Mouse (Mus musculus) splenic B cell, adult 2 months (primary cell): ENCODE measurements around the gene Cpne5.

Experiments used
- DNase-seq: peaks from one replicate; pipeline ENCODE4 v3.0.0-alpha.2; 2011; ENCODE audit warnings: low read depth, low spot score
- H3K27me3 ChIP-seq: 2 replicates; pipeline ENCODE4 v1.6.1; 2012; ENCODE audit warnings: mild to moderate bottlenecking, low read length, moderate library complexity, mixed read lengths; ENCODE audit not compliant: control insufficient read depth, poor library complexity, insufficient read depth, severe bottlenecking
- H3K36me3 ChIP-seq: 2 replicates; pipeline ENCODE4 v1.6.1; 2012; ENCODE audit warnings: mild to moderate bottlenecking, low read length, moderate library complexity, mixed read lengths; ENCODE audit not compliant: control insufficient read depth, poor library complexity, insufficient read depth, severe bottlenecking

The Cpne5 gene

DNA sequence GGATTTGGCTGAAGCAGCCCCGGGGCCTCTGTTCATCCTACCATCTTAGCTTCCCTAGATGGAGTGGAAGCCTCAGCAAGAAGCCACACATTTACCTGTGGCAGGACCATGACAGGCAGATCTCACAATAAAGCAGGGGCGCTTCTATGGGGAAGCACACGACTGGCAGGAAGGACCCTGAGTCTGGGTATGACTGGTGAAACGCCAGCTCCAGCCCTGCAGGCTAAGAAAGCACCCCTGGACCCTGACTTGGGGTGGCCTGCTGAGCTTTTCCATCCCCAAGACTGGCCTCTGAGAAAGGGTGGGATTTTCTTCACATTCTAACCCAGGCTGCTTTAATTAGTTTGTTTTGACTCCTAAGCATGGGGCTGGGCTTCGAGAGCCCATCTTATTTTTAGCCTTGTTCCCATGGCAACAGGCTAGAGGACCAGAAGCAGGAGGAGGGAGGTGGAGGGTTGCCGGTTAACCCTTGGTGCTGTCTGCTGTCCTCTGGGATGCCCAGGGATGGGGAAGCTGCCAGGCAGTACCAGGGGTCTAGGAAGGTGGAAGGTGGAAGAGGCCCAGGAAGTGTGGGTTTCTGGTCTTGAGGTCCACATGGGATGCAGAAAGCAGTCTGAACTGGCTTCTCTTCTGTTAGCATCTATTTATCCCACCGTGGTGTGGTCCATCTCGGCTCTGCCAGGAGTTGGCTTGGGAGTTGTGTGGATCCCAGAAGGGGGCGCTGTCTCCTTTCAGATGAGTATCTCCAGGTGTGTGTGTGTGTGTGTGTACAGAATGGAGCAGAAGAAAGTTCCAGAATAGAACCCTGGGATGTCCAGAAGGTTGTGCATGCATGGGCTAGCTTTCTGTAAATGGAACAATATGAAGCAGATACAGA lies 61.3 kb downstream of the Cpne5 start:
- no peaks in the 10 kb centered on the region for H3K36me3 ChIP-seq
- peak; percentile 65 for DNase-seq
- H3K27me3 ChIP-seq, result no peaks in the 10 kb centered on the region

DNA sequence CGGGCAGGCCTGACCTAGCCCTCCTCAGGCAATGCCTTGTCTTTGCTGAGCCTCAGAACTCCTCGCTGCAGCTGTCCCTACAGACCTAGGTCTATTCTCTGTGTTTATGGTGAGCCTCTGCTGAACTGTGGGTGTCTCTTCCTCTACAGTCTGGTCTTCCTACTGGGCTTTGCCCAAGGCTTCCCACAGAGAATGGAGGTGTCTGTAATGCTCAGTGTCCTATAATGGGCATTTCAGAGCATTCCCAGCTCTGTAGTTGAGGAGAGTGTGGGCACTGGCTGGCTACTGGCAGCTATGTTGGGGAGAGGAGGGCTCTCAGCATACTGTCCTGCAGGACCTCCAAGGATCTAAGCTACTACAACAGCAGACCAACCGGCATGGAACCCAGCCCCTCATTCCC lies 62.3 kb downstream of the Cpne5 start:
- no peak for DNase-seq
- Histone ChIP-seq H3K27me3 (no peaks in the 10 kb centered on the region), H3K36me3 (no peaks in the 10 kb centered on the region)

DNA sequence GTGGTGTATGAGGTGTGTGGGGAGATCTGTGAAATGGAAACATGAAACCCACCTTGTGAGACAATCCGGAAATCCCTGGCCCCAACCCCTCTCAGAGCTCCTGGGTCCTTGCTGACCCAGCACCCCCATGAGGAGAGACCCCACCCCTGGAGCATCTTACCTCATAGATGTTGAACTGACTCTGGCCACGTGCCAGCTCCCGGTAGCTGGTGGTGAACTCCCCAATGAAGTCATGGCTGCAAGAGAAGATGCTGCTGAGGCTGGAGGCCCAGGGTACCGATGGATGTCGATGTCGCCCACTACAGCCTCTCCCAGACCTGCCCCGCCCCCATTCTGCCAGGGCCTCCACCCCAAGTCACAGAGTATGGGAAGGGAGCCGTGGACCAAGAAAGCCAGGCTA lies 64.8 kb downstream of the Cpne5 start:
- Histone ChIP-seq H3K27me3 (no peaks in the 10 kb centered on the region), H3K36me3 (no peaks in the 10 kb centered on the region)
- no peak for DNase-seq

DNA sequence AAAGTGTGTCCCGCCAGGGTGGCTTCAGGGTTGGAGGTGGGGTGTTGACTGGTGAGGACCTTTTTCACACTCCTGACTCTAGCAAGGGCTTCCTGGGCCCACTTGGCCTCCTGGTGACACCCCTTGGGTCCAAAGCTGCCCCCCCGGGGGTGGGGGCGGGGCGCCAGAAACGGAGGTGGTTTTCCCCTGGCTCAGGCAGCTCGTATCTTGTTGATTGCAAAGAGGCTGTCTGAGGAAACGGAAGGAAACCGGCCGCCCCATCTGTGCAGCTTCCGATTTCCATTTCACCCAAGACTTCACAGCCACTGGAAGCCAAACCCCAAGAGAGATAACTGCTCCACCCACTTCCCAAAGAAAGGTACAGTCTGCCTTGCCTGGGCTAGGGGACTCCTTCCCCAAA lies 65.9 kb downstream of the Cpne5 start:
- H3K36me3 ChIP-seq, result no peaks in the 10 kb centered on the region
- H3K27me3 ChIP-seq, result no peaks in the 10 kb centered on the region
- DNase-seq, result peak; percentile 87

DNA sequence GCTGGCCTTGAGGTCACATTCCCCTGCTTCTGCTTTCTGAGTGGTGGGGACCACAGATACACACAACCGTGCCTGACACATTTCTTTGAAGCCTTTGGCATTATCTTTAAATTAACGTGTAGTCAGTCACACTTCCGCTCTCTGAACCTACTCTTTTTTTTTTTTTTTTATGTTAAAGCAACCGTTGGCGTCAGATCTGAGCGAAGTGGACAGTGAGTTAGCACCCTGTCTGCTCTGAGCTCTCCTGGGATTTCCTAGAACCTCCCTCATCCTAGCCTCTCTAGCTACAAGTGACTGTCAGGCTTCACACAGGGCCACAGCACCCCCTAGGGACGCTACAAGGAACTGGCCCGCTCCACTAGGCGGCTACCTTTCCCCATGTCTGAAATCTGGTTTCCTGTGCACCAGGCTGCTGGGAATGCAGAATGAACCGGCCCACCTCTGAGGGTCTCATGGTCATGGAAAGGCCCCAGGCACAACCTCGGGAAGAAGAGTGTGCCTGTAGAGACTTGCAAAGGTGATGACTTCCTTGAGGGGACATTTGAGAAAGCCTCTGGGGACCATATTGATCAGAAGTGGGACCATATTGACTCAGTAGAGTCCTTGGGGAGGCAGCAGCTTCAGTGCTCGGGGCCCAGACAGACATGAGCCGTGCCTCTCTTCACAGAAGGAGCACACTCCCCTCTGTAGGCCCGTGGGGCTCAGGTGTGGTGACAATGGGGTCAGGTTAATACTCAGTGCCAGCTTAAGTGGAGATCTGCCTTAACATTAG lies 66.8 kb downstream of the Cpne5 start:
- H3K27me3 ChIP-seq, result no peaks in the 10 kb centered on the region

DNA sequence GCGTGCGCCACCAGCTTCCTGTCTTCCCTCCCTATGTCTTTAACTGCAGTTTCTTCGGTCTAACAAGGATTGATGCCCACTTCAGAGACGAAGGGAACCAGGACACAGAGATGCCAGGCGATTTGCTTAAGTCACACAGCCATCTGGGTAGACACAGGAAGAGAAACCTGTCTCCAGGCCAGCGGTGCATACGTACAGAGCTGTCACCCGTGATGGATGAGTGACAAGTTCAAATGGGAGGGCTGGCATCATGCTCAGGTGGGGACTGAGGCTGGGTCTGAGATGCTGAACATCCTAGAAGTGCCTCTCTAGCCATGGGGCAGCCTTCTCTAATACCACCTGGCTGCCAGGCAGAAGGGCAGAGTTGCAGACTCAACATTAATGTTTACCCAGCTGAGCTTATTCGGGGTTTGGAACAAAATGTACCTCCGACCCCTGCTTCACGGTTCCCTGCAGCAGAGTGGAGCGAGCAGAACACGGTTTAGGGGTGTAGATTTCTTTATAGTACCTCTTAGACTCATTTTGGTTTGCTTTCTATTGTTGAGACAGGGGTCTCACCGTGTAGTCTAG lies 67.5 kb downstream of the Cpne5 start:
- no peaks in the 10 kb centered on the region for H3K36me3 ChIP-seq
- peak; percentile 67 for DNase-seq

More for the DNA sequence above, 66.8 kb downstream of the Cpne5 start:
- no peaks in the 10 kb centered on the region for H3K36me3 ChIP-seq
- peak; percentile 86 for DNase-seq

DNA sequence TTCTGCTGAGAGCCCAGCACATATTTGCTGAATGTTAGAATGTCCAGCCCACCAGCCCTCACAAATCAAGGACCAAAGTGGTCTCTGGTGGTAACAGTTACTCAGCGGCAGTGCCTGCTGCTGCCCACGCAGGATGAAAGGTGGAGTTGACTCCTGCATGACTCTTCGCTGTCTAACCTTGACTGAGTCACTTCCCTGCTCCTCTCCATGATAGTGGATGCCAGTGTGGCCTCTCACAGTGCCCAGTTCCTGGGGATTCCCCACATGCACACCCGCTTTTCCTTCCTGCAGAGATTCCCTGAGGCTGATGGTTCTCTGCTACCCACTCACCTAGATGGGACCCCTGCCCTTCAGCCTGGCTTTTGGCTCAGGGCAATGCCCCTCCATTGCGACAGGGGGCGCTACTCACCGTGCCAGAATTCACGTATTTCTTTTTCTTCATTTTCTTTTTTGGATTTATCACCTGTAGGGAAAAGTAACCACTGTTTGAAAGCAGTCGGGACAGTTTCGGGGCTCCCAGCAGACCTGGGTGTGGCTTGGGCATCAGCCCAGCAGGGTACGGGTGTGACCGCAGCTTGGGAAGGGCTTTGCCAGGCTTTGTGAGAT lies 68.9 kb downstream of the Cpne5 start:
- H3K36me3 ChIP-seq, result no peaks in the 10 kb centered on the region
- no peaks in the 10 kb centered on the region for H3K27me3 ChIP-seq
- DNase-seq, result peak; percentile 33

More for the DNA sequence above, 67.5 kb downstream of the Cpne5 start:
- H3K27me3 ChIP-seq, result no peaks in the 10 kb centered on the region

DNA sequence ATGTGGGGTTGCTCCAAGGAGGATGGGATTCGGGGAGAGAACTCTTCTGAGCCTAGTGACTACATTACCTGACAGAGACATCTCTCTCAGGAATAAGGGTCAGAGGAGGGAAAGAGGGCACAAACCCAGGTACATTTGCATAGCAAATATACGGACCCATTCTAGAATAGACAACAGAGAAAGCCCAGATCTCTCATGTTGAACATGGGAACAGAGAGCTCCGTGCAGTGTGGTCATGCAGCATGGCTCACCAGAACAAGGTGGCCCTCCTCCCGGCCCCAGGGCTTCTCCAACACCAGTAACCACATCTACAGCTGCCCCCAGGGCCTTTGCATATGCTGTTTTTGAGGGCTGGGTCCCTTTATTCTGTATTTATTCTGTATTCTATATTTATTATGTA lies 69.5 kb downstream of the Cpne5 start:
- Histone ChIP-seq H3K36me3 (no peaks in the 10 kb centered on the region), H3K27me3 (no peaks in the 10 kb centered on the region)
- DNase-seq, result no peak

DNA sequence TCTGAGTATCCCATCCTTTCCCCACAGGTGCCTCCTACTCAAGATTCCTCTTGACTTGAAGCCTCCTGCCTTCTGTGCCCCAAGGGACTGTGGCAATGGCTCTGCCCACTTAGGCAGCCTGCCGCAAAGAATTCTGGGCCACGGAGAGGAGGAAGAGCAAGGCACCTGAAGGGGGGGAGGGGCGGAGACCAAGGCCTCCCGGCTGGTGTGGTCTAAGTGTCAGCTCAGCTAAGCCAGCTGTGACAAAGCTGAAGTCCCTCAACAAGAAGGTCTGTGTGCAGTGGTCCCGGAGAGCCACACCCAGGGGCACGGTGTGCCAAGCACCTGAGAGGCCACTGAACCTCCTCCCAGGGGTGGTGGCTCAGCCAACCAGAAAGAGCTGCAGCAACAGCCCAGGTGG lies 70.6 kb downstream of the Cpne5 start:
- peak; percentile 73 for DNase-seq
- Histone ChIP-seq H3K36me3 (no peaks in the 10 kb centered on the region), H3K27me3 (no peaks in the 10 kb centered on the region)

DNA sequence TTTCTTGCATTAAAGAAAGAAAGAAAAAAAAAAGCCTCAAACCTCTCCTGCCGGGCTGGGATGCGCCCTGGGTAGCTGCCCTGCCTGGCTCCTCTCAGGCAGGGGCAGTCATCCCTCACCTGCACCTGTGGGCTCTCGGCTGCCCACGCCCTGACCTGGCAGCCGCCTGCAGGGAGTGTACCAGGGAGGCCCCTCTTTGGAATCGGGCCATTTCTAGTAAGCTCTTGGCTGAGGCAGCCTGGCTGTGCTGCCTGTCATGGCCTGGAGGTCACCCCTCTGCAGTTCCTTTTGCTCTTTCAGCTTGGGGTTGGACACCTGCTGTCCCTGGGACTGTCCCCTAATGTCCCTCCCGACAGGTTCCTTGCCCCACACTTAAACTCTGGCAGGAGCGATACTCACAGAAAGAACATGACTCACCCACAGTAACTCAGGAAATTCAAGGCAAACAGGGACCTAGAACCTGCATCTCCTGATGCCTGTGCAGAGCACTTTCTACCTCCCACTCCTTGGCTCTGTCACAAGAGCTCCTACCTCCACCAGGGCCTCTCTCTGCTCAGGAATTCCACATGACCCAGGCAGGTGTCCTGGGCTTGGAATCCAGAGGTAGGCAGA lies 71.9 kb downstream of the Cpne5 start:
- Histone ChIP-seq H3K27me3 (no peaks in the 10 kb centered on the region), H3K36me3 (no peaks in the 10 kb centered on the region)
- no peak for DNase-seq

DNA sequence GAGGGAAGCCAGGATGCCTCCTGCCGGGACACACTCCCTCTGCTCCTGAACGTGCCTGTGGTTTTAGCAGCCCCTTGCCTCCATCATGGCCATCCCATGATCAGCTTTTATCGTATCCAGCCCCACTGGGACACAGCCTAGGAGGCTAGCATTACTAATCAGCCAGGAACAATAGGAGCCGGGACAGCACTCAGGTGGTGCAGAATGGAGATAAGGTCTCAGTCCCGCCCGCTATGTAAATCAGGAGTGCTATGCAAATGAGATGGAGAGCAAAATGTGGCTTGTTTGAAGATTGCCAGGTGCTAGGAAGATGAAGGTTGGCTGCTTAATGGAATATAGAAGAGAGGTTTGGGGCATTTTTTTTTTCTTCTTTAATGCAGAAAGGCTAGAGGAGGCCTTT lies 72.5 kb downstream of the Cpne5 start:
- H3K27me3 ChIP-seq, result no peaks in the 10 kb centered on the region
- peak; percentile 61 for DNase-seq
- H3K36me3 ChIP-seq, result no peaks in the 10 kb centered on the region

DNA sequence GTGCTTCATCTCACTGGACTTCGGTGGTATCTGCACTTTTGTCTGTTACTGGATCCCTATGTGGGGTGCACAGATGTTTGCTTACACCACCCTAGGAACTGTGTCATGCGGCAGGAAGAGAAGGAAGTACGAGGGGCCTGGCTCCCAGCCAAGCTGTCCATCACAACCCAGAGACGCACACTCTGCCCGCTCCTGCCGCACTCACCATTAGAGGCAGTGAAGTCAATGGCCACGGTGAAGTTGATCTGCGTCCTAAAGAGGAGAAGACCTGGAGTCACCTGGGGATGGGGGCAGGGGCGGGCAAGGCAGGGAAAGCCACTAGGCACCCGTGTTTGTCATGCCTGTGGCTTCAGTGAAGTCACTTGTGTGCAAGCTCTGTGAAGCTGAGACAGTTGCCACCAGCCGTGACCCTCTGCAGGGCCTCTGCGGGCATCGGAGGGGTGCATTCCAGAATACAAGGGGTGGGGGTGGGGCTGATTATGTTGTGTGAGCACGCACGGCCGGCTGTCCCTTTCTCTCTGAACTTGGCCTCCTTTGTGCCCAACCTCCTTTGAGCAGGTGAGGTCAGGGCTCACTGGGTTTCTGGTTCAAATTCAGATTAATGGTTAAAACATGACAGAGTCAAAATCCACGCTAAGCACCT lies 73.4 kb downstream of the Cpne5 start:
- H3K36me3 ChIP-seq, result no peaks in the 10 kb centered on the region; the same call in 1 of the 2 replicates
- DNase-seq, result peak; percentile 75
- no peaks in the 10 kb centered on the region for H3K27me3 ChIP-seq

DNA sequence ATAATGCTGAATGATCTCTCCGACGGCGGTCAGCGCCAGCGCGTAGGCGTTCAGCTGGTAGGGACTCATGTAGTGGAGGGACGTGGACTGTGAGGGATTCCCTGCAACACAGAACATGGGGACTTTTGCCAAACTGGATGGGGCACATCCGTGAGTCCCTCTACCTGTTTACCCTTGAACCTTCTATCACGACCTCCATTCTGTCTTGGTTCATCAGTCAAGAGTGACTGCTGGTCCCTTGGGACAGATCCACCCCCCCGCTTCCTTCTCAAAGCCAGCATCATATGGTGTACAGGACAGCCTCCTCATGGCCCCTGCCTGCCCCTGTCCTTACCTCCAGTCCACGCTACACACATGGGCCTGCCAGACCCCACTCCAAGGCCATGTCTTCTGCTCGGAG lies 75.6 kb downstream of the Cpne5 start:
- Histone ChIP-seq H3K27me3 (no peaks in the 10 kb centered on the region), H3K36me3 (no peaks in the 10 kb centered on the region; the same call in 1 of the 2 replicates)
- peak; percentile 78 for DNase-seq
